Mouse (Mus musculus) left cerebral cortex, adult 8-10 months (tissue): Measurements from ENCODE around the gene Yars. TPM values are rescaled to one million over a fixed set of nuclear protein-coding genes. Genes with fewer than 3 reads are reported as not detected.

ENCODE experiments used
- DNase-seq, 2 experiments: peaks; one replicate each; pipeline ENCODE4 v3.0.0; 2022; ENCODE audit warnings: low spot score in 2 of 2
- total RNA-seq, 4 experiments: library from RNA; stranded (reverse); gene quantifications; 2 replicates each; pipeline ENCODE4 v1.2.4; 2022

The Yars gene
- total RNA-seq, 4 experiments from 2014 or later, result 90.5 to 98.5 (median 96.4) TPM

DNA sequence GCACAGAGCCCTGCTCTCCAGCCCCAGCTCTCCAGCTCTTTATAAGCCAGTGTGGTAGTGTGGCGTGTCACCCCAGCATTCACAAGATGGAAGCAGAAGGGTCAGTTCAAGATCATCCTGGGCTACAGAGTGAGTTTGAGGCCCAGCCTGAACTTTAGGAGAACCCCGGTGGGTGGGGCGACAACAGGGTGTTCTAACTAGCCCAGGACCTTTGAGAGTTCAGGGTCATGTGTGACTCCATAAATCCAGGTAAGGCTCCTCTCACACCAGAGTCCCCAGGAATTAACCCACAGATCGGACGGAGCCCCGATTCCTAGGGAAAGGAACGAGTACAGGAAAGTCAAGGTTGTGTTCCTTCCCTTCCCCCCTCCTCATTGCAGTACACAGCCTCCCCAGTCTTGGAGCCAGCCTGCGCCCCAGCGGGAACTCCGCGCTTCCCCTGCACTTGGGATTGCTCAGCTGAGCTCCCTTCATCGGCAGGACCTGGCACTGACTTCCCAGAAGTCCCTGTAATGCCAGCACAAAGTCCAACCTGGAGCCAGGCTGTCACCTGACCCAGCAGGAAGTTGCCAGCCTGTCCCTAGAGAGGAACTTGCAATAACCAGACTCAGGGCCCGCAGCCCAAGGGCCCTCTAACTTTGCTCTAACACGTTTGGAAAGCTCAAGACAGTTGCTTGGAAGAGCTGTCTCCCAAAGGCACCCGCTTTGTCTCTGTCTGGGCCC, 61.4 kb downstream of the Yars start:
- DNase-seq, result no peak

DNA sequence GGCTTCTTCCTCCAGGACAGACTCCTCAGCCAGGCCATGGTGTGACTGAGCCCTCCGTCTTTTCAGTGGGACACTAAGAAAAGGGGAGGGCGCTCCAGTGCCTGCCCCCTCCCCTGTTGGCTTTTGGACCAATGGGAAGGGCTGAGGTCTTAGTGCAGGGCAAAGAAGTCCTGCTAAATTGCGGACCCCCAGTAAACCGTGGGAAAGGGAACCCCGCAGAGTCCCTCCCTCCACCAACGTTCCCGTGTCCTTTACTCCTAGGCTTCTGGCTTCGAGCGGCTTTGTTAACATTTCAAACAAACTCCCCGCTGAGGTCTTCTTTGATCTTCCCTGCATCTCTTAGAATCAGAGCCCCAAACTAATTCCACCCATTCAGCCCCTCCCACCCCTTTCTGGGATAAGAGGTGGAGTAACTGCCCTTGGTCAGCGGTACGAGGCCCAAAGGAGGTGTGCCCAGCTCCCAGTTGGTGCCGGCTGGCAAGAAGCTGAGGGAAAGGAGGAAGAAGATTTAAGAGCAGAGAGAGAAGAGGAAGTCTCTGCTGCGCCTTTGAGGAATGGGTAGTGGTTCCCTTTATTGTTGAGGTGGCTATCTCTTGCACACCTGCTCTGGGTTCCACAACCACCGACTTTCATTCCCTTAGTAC, 62.0 kb downstream of the Yars start:
- no peak for DNase-seq

DNA sequence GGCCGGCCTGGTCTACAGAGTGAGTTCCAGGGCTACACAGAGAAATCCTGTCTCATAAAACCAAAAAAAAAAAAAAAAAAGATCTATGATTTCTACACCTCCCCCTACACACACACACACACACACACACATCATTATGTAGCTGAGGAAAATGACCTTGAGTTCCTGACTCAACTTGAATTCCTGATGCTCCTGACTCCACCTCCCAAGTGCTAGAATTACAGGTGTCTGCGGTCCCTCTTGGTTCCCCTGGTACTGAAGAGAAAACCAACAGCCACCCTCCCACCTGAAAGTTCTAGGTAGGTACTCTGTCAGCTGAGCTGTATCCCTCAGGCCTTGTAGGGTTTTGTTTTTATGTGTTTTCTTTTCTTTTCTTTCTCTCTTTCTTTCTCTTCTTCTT, 62.9 kb downstream of the Yars start:
- no peak for DNase-seq

DNA sequence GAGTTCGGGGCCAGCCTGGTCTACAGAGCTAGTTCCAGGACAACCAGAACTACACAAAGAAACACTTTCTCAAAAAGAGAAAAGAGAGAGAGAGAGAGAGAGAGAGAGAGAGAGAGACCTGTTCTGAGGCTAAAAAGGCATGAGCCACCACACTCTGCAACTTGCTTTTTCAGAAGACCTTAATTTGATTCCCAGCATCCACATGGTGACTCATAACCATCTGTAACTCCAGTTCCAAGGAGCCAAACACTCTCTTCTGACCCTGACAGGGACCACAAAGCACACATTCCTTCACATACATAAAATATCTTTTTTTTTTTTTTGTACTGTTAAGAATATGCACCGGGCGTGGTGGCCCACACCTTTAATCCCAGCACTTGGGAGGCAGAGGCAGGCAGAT, 65.0 kb downstream of the Yars start:
- DNase-seq, result no peak

DNA sequence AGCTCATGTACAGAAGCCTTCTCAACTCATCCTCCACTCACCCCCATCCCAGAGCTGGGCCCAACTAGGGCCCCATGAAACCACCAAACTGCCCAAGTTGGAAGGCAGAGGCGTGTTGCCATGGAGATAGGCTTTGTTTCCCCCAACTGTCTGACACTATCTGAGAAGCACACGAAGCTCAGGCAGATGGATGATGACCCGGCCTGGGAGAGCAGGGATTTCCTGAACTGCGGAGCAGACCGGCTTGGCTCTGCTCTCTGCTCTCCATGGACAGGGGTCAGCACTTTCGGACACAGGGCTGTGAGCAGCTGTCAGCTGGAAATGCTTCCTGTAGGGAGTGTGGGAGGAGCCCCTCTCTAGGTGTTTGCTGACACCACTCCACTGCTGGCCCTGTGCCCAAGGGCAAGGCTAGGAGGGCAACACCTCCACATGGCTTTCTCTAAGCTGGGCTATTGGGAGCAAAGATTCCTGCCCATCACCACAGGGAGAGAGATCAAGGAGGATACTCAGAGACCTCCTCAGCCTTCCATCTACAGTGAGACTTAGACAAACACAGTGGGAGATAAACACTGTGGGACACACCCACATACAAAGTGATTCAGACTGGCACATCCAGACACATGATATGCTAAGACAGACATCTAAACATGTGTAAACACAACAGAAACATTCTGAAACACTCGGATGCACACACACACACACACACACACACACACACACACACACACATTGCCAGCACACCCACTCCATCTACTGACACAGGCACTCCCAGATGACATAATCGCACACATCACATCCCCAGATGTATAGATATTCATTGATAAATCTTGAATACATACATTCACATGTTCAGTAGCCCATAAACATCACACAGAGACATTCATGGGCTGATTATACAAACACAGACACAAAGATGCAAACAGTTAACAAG, 67.2 kb downstream of the Yars start:
- no peak for DNase-seq

DNA sequence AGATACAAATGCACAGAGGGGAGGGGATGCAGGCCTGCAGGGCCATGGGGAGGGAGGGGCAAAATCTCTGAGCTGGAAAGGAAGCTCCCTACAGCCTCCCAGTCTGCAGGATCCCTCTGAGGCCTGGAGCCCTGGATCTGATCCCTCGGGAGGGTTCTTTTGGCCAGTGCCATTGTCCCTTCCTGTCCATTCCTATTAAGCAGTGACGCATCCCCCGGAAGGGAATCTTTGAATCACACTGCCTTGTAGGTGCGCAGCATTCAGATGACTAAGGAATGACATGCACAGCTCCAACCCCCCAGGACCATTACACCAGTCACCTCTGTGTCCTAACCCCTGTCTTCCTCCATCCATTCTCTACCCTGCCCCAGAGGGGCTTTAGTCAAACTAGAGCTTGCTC, 69.5 kb downstream of the Yars start:
- DNase-seq, result no peak

DNA sequence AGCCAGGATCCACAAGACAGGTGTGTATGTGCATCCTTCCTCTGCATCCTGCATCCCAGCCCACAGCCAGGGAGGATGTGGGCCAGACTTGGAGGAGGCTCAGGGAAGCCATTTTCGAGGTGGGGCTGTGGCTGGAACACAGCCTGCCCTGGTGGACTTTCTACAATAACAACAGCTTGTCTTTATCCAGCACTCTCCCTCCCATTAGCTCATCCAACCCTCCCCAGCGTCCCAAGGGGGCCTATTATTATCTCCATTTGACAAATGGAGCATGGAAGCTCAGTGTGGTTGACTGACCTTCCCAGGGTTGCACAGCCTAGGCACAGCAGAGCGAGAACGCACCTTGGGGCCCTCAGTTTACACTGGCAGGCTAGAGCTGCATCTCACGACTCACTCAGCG, 71.1 kb downstream of the Yars start:
- no peak for DNase-seq

DNA sequence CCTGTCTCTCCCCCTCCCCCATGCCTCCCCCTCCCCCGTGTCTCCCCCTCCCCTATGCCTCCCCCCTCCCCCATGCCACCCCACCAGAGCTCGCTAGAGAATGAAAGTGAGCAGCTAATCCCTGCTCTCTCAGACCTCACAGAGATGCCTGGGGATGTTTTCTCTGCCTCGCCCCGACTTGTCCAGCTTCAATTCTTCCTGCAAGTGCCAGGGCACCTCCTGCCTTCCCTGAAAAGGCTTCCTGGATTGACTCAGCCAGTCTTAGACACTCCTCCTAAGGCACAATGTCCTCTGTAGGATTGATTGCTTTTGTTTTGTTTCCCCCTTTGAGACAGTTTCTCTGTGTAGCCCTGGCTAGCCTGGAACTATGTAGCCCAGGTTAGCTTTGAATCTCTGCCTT, 71.6 kb downstream of the Yars start, which contains the start of gene C77080:
Gene C77080 (minus strand): TSS at position 209 of the 400 bp plus-strand sequence.
- DNase-seq, result no peak

DNA sequence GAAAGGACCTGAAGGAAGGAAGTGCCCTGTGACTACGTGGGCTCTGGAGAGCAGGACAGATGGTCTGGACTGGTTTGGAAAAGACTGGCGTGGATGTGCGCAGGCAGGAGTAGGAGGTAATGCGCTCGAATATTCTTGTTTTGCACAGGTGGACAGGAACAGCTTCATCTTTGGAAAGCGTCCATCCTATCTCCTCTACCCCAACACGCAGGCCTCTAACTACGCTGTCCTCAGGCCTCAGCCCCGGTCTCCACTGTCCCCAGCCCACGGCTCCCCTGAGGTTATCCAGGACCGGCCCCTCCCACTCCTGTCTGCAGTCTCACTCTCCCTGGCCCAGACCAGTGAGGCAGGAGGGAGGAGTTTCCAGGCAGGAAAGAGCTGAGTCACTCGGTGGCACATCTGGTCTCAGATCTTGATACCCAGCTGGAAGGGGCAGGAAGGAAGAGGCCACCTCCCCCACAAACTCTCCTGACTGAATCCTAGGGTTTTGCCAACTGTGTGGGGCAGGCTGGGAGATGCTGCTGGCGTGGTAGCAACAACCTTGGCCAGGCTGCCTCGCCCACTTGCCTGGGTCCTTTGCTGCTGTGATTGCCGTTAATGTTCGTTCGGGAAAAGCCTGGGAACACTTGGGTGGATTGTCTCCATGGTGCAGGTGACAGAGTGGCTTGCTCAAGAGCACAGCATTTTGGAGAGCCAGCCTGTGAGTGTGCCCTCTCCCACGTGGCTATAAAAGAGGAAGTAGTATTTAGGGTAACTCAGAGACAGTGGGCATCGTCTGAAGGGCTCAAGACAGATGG, 73.9 kb downstream of the Yars start:
- peak in 1 of 2 experiments; percentile 74 for DNase-seq

DNA sequence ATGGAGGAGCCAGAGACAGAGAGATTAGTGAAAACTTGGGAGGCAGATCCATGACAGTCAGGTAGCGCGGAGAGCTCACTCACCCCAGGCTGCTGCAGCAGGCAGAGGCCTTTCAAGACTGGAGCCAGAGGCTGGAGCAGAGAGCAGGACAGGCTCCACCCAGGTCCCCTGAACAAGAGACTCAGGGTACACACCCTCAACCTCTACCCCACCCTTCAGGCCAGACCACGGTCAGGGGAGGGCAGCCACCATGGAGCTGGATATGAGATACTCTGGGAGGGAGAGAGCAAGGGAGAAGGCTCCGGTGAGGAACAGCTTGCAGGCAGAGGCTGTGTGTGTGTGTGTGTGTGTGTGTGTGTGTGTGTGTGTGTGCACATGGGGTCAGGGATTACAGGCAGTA, 76.6 kb downstream of the Yars start:
- no peak for DNase-seq

DNA sequence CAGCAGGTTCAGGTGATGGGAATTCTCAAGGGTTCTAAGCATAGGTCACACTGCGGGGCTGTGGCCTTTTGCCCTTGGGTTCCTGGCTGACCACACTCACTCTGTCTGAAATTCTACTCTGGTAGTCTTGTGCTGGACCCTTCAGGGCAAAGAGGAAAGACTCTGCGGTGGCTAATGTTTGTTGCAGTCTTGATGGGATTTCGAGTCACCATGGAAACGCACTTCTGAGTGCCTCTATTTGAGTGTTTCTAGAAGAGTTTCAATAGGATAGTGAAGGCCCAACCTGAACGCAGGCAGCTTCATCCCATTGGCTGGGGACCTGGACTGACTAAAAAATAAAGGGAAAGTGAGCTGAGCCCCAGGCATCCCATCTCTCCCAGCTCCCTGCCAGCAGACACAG, 77.3 kb downstream of the Yars start:
- no peak for DNase-seq

DNA sequence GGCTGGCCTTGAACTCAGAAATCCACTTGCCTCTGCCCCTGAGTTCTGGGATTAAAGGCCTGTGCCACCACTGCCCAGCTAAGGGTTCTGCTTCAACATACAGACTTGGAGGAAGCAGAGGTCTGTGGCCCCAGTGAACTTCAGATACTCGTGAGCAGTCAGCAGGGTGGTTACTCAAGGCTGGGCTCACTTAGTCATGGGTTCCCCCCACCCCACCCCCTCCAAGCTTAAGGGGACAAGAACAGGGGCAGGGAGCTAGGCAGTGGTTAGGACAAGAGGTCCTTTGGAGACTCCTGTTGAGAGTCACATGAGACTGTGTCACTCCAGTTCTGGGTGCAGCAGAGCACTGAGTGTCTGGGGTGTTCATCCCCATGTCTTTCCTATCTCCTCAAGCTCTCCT, 79.1 kb downstream of the Yars start:
- DNase-seq, result no peak

Other genes with a start within 250 kb of the Yars start
- gene Azin2, start 227.3 kb upstream of the Yars start, total RNA-seq, result 10 to 100 TPM; 48.2 to 54.6 (median 49.8) TPM
- gene Ak2, start 197.8 kb upstream of the Yars start, total RNA-seq, result 10 to 100 TPM; 23.4 to 28.1 (median 25.2) TPM
- gene Rnf19b, start 131.5 kb upstream of the Yars start, total RNA-seq, result 10 to 100 TPM; 50.2 to 60.3 (median 52.6) TPM
- not detected for gene Tmem54, start 84.2 kb upstream of the Yars start, total RNA-seq
- gene Hpca, start 67.7 kb upstream of the Yars start, total RNA-seq, result 100 to 1,000 TPM; 809 to 955 (median 872) TPM
- 10 to 100 TPM; 59.2 to 67.3 (median 62.3) TPM for gene Fndc5, start 52.8 kb upstream of the Yars start, total RNA-seq
- gene S100pbp, start within 50 bp of the Yars start, total RNA-seq, result 10 to 100 TPM; 44.1 to 52.8 (median 46.3) TPM
- gene C77080, start 71.6 kb downstream of the Yars start, total RNA-seq, result 10 to 100 TPM; 15.2 to 22.8 (median 18.4) TPM
- gene Sync, start 97.9 kb downstream of the Yars start, total RNA-seq, result 1 to 10 TPM; 1.6 to 2.7 (median 2.3) TPM
- 100 to 1,000 TPM; 123 to 128 (median 127) TPM for gene Rbbp4, start 145.6 kb downstream of the Yars start, total RNA-seq
- gene Zbtb8os, start 145.9 kb downstream of the Yars start, total RNA-seq, result 10 to 100 TPM; 28.6 to 40.7 (median 32.0) TPM
- gene Zbtb8a, start 188.4 kb downstream of the Yars start, total RNA-seq, result 1 to 10 TPM; 4.6 to 7.3 (median 5.2) TPM